ENCODE assay signal across 11 mouse cellular contexts in the genomic region with DNA sequence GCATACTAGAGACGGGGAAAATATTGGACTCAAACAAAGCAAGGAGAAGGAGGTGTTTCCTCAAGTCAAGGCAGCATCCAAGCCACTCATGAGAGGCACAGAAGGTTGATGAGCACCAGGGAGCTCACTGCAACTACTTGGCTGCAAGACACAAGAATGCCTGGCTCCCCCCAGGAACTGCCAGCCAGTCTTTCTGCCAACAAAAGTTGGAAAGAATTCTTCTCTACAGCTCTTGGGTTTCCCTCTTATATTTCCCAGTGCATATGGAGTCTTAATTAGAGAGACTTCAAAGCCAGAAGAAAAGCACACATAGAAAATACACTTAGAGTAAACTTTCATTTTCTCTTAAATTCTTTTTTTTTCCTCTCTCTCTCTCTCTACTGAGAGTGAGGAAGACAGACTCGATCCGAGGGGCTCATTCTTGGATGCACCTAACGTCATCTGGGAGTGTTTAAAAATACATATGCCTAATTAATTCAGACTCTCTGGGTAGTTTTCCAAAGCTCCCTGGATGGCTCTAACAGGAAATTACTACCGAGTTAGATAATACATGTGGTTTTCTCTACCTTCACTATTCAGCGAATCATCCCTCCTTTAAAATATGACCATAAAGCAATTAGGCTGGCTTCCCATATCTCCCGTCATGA.
DNase-seq lines count a peak whose midpoint lies in the region.
"Had no signal": no experiment of that assay in that cellular context is flagged by ENCODE, and none has a peak within 500 bp of the region (broad histone marks: within the 10 kb centered on the region; RNA-seq: fewer than 3 reads in every experiment).

No protein-coding gene starts in this region.

- peak; percentile 8 to 52 for DNase-seq in cerebellum, postnatal 14 days
- DNase-seq in cerebellum, adult 9-11 months = no peak
- DNase-seq in layer of hippocampus, adult 8-10 months (ENCODE audit: low spot score in 2 of 2) = peak; percentile 6 to 11
- DNase-seq in layer of hippocampus, postnatal 10 days (ENCODE audit: low spot score in 2 of 2) = no peak
- peak; percentile 19 to 24 for DNase-seq in frontal cortex, postnatal 10 days (ENCODE audit: low spot score in 2 of 2)
- peak; percentile 6 for DNase-seq in right cerebral cortex, postnatal 14 days
- DNase-seq in gastrocnemius, postnatal 4 days (ENCODE audit: low spot score in 2 of 2) = no peak
- DNase-seq in urinary bladder, postnatal 36 days (ENCODE audit: low spot score in 2 of 2) = no peak
- DNase-seq: gastrocnemius, adult 2 months; heart, adult 2 months; lung, postnatal 14 days had no signal

Comparison
In these comparisons a context has a peak if more than half of its experiments do, and no peak if none do; other contexts are left out.
1. DNase-seq: peak in cerebellum, postnatal 14 days (2 of 2), layer of hippocampus, adult 8-10 months (2 of 2), frontal cortex, postnatal 10 days (2 of 2) and right cerebral cortex, postnatal 14 days (single experiment); none in cerebellum, adult 9-11 months (single experiment), layer of hippocampus, postnatal 10 days (0 of 2), gastrocnemius, postnatal 4 days (0 of 2) and urinary bladder, postnatal 36 days (0 of 2).